Mouse (Mus musculus): Measurements from ENCODE around the gene B3gnt9.

B3gnt9 gene

GRCm38 (mm10) chr8:105282239-105282638 is 27.3 kb upstream of the B3gnt9 start:
- no peak for DNase-seq (ENCODE audit: low spot score in 2 of 2)

- DNase-seq (ENCODE audit: low spot score in 2 of 2), result no peak
Measured at GRCm38 (mm10) chr8:105281821-105282220, 26.9 kb upstream of the B3gnt9 start.

- no peak for DNase-seq (ENCODE audit: low spot score in 2 of 2)
Measured at GRCm38 (mm10) chr8:105280567-105280966, 25.6 kb upstream of the B3gnt9 start.

DNA sequence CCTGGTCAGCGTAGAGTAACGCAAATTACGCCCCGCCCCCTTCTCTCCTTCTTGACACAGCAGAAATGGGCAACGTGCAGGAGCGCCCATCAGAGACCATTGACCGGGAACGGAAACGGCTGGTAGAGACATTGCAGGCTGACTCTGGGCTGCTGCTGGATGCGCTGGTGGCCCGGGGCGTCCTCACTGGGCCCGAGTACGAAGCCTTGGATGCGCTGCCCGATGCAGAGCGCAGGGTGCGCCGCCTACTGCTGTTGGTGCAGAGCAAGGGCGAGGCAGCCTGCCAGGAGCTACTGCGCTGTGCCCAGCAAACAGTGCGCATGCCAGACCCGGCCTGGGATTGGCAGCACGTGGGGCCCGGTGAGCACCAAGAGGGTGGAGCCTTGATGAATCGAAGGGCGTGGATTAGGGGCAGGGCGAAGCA is 24.0 kb upstream of the B3gnt9 start:
- DNase-seq (ENCODE audit: low spot score in 2 of 2), result peak; percentile 84 to 87

DNA sequence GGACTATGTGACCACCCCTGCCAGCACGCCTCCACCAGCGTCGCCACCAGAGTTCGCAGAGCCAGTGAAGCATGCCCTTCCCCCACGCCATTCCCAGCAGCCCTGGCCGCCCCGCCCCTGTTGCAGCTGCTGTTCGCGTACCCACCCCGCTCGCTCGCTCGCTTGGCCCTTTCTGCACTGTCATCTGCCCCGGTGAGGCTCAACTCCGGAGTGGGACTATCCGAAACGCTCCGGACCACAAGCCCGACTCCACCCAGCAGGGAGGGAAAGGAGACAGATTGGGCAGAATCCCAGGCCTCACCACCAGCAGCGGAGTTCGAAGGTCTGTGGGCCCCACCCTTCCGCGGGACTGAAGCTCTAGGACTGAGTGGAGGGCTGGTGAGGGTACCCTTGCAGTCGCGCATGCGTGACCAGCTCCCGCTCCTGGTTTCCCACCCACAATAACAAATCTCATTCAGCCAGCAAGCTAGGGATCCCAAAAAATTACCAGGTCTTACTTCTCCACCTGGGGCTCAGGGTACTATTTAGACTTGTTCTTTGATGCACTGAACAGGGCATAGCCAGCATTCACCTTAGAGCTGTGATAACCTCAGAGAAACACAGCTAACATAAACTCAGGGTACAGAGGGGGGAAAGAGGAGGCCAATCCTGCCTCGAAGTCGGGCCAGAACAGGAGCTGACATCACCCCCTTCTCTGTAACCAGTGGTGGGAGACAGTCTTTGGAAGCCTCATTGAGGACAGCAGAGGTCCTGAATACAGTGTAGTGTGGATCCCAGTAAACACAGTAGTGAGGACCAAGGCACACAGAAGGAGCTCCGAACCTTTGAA is 21.6 kb upstream of the B3gnt9 start:
- peak in 1 of 2 experiments; percentile 35 for DNase-seq (ENCODE audit: low spot score in 2 of 2)

DNA sequence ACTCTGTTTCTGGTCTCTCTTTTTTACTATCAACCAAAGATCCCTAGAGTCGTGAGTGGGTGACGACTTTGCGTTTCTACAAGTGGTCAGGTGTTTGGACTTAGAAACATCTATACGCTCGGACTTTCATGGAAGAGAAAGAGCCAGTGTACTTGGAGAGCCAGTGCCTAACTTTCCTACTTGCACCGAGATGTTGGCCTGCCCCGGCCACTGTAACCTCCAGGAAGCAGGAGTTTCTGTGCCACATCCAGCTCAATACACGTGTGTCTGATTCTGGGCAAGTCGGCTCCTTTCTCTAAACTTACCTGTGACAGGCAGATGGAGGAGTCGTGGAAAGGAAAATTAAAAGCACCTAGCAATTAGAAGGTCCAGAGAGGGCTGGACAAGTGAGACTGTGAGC is 20.9 kb upstream of the B3gnt9 start, which contains the start of gene Nol3:
Nol3 (plus strand) TSS at position 301 of the 400 bp plus-strand sequence.
- DNase-seq (ENCODE audit: low spot score in 2 of 2), result no peak

DNA sequence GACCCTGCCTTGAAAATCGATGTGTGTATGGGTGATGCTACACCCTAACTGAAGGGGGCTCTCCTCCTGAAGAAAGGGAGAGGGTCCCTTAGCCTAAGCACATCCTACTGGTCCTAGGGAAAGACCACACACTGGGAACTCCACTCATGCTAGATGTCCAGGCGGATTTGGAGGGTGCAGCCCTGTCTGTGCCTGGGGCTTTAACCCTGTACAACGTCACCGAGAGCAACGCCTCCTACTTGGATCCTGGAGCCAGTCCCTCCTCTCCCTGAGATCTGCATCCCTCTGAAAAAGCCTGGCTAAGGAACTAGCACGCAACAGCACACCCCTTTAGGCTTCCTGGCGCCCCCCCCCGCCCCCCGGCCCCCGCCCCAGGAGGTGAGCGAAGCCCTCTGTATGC is 20.4 kb upstream of the B3gnt9 start:
- no peak for DNase-seq (ENCODE audit: low spot score in 2 of 2)

DNA sequence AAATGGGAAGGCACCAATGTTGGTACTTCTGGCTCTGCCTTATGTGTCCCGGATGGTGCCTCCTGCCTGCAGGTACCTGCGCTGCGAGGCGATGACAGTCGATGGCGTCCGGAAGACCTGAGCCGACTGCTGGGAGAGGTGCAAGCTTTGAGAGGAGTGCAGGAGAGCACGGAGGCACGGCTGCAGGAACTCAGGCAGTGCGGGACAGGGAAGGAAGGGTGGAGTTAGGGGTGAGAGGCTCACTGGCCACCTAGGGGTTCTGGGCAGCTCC is 15.9 kb upstream of the B3gnt9 start:
- no peak for DNase-seq (ENCODE audit: low spot score in 2 of 2)

DNA sequence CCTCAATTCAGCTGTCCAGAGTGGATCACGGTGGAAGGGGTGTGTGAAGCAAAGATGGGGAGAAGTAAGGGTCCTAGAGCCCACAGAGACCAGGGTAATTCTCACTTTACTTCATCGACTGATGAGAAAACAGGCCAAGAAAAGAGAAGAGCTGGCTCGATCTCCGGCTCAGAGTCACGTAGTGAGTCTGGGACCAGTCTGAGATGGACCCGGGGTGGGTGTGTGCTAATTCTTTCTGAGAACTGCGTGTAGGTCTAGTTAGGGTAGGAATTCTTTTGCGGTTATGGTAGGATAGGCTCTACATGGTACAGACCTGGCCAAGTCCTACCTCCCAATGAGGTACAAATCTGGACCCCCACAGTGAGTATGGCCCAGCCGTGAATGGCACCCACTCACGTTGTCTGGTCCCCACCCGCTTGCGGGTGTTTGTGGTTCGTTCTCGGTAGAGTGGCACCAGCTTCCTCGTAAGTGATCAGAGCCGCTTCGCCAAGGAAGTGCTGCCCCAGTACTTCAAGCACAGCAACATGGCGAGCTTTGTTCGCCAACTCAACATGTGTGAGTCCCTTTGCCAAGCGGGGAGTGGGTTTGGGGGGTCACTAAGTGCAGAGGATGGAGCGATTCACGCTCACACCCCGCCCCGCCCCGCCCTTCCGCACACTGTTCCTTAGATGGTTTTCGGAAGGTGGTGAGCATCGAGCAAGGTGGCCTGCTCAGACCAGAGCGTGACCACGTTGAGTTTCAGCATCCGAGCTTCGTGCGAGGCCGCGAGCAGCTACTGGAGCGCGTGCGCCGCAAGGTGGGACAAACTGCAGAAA is 15.4 kb upstream of the B3gnt9 start:
- DNase-seq (ENCODE audit: low spot score in 2 of 2), result no peak

- peak; percentile 41 to 54 for DNase-seq (ENCODE audit: low spot score in 2 of 2)
Measured at GRCm38 (mm10) chr8:105269461-105269947, 14.6 kb upstream of the B3gnt9 start, which contains the start of gene Hsf4. Hsf4 (plus strand) TSS chr8:105269801.

- no peak for DNase-seq (ENCODE audit: low spot score in 2 of 2)
Measured at GRCm38 (mm10) chr8:105269075-105269458, 14.1 kb upstream of the B3gnt9 start.

DNA sequence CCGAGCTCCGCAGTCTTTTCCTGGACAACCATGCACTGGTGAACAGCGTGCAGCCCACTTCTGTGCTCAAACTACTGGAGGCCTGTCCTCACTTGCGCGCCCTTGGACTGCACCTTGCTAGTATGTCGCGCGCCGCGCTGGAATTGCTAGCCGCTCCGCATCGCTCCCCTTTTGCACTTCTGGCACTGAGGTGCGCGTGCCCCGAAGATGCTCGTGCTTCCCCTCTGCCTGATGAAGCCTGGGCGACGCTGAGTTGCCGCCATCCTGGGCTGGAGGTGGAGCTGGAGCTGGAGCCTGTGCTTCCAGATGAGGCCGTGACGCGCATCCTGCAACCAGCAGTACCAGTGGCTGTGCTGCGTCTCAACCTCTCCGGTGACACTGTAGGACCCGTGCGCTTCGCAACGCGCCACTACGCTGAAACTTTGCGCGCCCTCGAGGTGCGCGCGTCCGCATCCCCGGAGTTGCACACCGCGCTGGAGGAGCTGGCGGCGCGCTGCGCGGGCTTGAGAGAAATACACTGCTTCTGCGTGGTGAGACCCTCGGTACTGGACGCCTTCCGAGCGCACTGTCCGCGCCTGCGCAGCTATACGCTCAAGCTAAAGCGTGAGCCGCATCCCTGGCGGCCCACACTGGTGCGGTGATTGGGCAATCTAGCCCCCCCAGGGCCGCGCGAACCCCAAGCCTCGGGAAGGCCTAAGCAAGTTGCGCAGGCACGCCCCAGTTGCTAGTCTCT is 13.6 kb upstream of the B3gnt9 start:
- peak; percentile 77 to 91 for DNase-seq (ENCODE audit: low spot score in 2 of 2)

- no peak for DNase-seq (ENCODE audit: low spot score in 2 of 2)
Measured at GRCm38 (mm10) chr8:105266775-105267174, 11.8 kb upstream of the B3gnt9 start.

DNA sequence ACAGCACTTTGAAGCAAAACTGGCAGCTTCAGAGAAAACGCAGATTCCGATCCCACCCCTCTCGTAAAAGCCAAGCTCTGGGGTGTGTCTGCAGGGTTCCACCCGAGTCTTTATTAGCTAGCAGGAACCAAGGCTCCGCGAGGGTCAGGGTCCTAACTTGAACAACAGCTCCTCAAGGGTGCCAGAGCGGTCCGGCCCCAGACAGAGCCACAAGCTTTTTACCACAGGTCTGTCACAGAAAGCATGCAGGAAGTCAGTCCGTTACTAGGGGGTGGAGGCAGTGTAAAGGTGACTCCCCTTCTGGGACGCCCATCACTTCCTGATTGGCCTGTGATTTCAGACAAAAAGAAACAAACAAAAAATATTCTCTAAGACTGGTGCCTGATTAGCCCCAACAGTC is 10.2 kb upstream of the B3gnt9 start:
- no peak for DNase-seq (ENCODE audit: low spot score in 2 of 2)

GRCm38 (mm10) chr8:105264024-105264982 is 9.3 kb upstream of the B3gnt9 start, which contains the start of the genes Tradd and Fbxl8:
Tradd (minus strand) TSS chr8:105264609.
Fbxl8 (plus strand) TSS chr8:105264648.
- DNase-seq (ENCODE audit: low spot score in 2 of 2), result no peak

- no peak for DNase-seq (ENCODE audit: low spot score in 2 of 2)
Measured at GRCm38 (mm10) chr8:105263244-105263912, 8.4 kb upstream of the B3gnt9 start.

GRCm38 (mm10) chr8:105261326-105261980 is 6.5 kb upstream of the B3gnt9 start:
- no peak for DNase-seq (ENCODE audit: low spot score in 2 of 2)

- no peak for DNase-seq (ENCODE audit: low spot score in 2 of 2)
Measured at GRCm38 (mm10) chr8:105260371-105261099, 5.6 kb upstream of the B3gnt9 start.

GRCm38 (mm10) chr8:105259721-105260320 is 4.9 kb upstream of the B3gnt9 start:
- peak; percentile 63 to 70 for DNase-seq (ENCODE audit: low spot score in 2 of 2)

Measured in frontal cortex, postnatal 36 days (tissue).